Mouse (Mus musculus): ENCODE data around the gene Mettl7a3. TPM values are rescaled to one million over a fixed set of nuclear protein-coding genes. Genes with fewer than 3 reads are reported as not detected.
"Not testable (repeated sequence)": the region's sequence is repeated elsewhere in the genome, so short reads cannot be mapped to it uniquely, and the experiment has no call there.

The Mettl7a3 gene
- under 1 TPM in 1 of 2 experiments, not detected in 1; 0.35 TPM for total RNA-seq (2021)
- long read RNA-seq, experiment 1 = 0 reads
- long read RNA-seq, experiment 2 = 0 reads

DNA sequence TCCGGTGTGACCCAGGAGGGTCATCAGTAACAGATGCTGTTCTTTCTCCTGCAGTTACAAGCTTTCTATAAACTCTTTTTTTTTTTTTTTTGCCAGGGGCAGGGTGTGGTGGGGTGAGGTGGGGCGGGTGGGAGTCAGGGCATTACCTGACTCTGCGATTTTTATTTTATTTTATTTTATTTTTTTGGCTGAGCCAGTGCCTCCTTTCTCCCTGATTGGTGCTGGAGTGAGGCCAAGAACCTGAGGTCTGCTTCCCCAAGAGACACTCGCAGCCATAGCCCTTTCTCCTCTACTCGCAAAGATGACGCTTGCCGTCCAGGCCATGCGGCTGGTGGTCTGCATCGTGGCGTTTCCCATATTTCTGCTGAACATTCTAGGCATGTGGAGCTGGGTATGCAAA is at the start of gene Mettl7a3:
TSS of gene Mettl7a3 (plus strand) at position 301 of the 400 bp plus-strand sequence.
- DNase-seq (ENCODE audit: low spot score in 2 of 2) = no peak

- DNase-seq (ENCODE audit: low spot score in 2 of 2) = no peak
These were observed 45.7 kb upstream of the Mettl7a3 start for GRCm38 (mm10) chr15:100288980-100289379.

- no peak for DNase-seq (ENCODE audit: low spot score in 2 of 2)
These were observed 43.9 kb upstream of the Mettl7a3 start for GRCm38 (mm10) chr15:100290858-100291257.

- no peak for DNase-seq (ENCODE audit: low spot score in 2 of 2)
These were observed 42.4 kb upstream of the Mettl7a3 start for GRCm38 (mm10) chr15:100292326-100292725.

DNA sequence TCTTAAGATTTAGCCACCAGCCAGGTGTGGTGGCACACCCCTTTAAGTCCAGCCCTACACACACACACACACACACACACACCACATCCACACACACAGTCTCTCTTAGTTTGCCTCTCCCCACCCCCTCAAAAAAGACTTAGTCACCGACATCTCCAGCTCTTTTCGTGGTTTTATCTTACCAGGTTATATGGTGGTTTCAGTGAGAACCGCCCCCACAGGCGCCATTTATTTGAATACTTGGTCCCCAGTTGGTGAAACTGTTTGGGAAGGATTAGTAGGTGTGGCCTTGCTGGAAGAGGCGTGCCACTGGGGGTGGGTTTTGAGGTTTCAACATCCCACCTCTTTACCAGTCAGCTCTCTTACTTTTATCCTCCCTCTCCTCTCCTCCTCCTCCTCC is 36.9 kb upstream of the Mettl7a3 start:
- DNase-seq (ENCODE audit: low spot score in 2 of 2) = no peak

- DNase-seq (ENCODE audit: low spot score in 2 of 2) = no peak
These were observed 34.2 kb upstream of the Mettl7a3 start for GRCm38 (mm10) chr15:100300499-100300898.

- DNase-seq (ENCODE audit: low spot score in 2 of 2) = peak; percentile 18 to 54
These were observed 33.2 kb upstream of the Mettl7a3 start for GRCm38 (mm10) chr15:100301556-100301955.

- no peak for DNase-seq (ENCODE audit: low spot score in 2 of 2)
These were observed 31.2 kb upstream of the Mettl7a3 start for GRCm38 (mm10) chr15:100303428-100304018.

DNA sequence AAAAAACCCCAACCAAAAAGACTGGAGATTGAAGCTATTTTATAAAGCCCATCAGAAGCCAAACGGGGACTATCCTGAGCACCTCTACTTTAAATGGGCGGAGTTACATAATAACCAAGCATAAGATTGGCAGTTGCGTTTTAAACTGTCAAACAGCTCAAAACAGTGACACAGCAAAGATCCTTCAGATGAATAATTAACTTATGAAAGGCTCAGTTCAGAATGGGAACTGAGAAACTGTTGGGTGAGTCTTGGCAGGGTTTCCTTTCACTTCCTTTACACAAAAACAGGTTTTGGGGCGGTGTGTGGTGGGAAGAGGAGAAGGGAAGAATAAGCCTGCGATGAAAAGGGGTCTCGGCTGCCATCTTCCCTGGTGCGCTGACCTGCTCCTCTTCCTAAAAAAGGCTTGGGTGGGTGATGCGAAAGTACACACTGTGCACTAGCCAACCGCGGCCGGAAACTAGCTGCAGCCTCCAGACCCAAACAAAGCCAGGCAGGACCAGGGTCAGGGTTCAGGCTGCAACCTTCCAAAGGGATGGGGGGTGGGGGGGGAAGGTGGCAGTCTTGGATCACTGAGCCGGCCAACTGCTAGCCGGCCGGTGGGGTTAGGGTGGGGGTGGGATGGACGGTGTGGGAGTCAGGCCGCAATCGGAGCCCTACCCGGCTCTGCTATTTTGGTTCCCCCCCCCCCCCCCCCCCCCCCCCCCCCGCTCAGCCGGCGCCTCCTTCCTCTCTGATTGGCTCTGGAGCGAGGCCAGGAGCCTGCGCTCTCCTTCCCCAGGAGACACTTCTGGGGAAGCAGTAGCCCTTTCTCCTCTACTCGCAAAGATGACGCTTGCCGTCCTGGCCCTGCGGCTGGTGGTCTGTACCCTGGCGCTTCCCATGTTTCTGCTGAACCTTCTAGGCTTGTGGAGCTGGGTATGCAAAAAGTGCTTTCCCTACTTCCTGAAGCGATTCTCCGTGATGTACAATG is 30.4 kb upstream of the Mettl7a3 start, which contains the start of gene Mettl7a1:
TSS of gene Mettl7a1 (plus strand) at position 122 of the 973 bp plus-strand sequence.
- peak; percentile 85 for DNase-seq (ENCODE audit: low spot score in 2 of 2)

DNA sequence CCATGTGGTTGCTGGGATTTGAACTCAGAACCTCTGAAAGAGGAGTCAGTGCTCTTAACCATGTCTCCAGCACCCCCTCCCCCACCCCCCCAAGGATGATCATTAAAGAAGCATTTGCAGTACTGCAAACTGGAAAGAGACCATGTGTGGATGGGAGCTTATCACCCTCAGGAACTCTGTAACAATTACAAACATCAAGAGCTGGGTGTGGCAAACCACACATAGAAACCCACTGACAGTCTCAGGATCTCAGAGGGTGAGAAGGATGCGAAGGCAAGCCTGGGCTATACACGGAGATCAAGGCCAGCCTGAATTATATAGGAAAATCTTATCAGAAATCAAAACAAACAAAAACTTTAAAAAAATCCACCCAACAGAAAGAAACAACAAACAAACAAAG is 28.5 kb upstream of the Mettl7a3 start:
- DNase-seq (ENCODE audit: low spot score in 2 of 2) = no peak

- peak in 1 of 2 experiments; percentile 19 for DNase-seq (ENCODE audit: low spot score in 2 of 2)
These were observed 27.2 kb upstream of the Mettl7a3 start for GRCm38 (mm10) chr15:100307438-100308096.

DNA sequence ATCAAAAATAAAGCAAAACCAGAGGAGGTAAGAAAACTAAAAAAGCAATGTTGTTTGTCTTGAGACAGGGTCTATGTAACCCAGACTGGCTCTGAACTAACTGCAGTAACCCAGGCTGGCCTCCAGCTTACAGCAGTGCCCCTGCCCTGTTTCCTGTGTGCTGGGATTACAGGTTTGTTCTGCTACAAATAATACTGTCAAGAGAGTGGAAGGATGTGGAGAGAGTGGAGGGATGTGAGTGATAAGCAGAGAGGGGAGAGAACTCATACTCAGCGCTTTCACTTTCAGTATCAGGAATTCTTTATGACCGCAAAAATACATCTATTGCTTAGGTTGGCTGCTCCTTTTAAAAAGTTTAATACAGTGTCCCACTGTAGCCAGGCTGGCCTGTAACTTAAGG is 22.4 kb upstream of the Mettl7a3 start:
- DNase-seq (ENCODE audit: low spot score in 2 of 2) = no peak

GRCm38 (mm10) chr15:100314448-100315145 is 20.1 kb upstream of the Mettl7a3 start:
- DNase-seq (ENCODE audit: low spot score in 2 of 2) = no peak

DNA sequence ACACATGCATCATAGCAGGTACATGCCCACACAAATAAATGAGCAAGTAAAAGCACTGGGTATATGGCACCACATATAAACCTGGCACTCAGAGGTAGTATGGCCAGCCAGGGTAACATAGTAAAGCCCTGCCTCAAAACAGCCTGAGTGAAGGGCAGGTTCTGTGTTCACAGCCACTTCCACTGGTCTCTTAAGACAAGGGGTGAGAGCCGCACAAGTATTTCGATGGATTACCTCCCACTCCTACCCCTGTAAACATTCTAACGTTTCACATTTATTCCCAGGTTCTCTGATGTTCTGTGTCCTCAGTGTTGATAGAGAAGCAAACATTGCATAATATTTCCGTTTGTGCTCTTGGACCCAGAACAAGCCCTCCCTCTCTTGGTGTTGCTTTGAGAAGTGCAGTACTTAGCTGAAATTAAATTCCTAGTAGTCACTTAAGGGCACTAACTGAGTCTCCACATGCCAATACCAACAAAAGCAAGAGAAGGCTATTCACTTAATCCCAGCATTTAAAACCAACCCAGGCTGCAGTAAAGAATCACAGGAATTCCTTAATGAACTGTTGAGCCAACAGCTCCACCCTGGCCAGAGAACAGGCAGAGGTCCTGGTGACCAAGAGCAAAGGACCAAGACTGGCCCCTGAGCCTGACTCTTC is 16.6 kb upstream of the Mettl7a3 start:
- DNase-seq (ENCODE audit: low spot score in 2 of 2) = not testable (repeated sequence)

DNA sequence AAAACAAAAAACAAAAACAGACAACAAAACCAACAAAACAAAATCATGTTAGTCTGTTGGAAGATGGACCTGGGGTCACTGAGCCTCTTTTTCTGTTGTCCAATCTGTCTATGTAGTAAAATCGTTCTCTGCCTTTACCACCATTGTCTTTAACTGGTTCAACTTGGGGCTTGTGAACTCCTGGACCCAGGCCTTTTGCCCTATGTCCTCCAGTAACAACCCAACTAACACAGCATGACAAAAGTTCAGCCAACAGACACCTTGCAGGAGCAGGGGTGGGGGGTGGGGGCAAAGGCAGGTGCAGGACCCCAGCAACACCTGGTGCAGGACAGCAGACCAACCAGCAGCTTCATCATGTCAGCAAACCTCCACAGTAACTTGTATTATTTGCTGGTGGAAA is 14.8 kb upstream of the Mettl7a3 start:
- DNase-seq (ENCODE audit: low spot score in 2 of 2) = no peak

DNA sequence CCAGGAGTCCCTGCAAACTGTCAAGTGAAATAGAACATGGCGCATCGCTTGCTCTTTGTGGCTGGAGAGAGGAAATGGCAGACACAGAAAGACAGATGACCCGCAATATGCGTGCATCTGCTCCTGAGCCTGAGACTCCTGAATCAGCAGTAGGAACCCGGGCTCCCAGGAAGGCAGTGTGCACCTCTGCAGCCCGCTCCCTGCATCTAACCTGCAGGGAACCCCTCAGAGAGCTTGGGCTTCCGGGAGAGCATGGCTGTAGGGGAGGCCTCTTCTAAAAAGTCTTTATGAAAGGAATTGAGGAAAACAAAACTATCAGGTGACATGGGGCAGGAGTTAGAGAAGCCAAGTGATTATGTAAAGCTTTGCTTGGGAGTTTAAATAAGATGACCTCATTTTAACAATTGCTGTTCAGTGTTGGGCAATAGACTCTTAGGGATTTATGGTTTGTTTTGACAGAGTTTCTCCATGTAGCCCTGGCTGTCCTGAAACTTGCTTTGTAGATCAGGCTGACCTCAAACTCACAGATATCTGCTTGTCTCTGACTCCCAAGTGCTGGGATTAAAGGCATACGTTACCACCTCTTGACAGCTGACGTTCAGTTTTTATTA is 14.3 kb upstream of the Mettl7a3 start:
- no peak for DNase-seq (ENCODE audit: low spot score in 2 of 2)

GRCm38 (mm10) chr15:100321134-100321533 is 13.6 kb upstream of the Mettl7a3 start:
- no peak for DNase-seq (ENCODE audit: low spot score in 2 of 2)

- peak; percentile 27 to 32 for DNase-seq (ENCODE audit: low spot score in 2 of 2)
These were observed 10.6 kb upstream of the Mettl7a3 start for GRCm38 (mm10) chr15:100324021-100324591.

DNA sequence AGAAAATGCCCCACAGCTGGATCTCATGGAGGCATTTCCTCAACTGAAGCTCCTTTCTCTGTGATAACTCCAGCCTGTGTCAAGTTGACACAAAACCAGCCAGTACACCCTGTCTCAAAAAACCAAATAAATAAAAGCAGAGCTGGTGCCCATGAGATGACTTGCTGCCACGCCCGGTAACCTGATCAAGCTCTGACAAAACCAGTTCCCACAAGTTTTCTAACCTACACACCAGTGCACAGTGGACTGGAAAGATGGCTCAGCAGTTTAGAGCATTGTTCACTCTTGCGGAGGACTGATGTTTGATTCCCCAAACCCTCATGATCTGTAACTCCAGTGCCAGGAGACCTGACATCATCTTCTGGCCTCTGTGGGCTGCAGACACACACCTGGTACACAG is 9.5 kb upstream of the Mettl7a3 start:
- no peak for DNase-seq (ENCODE audit: low spot score in 2 of 2)

DNA sequence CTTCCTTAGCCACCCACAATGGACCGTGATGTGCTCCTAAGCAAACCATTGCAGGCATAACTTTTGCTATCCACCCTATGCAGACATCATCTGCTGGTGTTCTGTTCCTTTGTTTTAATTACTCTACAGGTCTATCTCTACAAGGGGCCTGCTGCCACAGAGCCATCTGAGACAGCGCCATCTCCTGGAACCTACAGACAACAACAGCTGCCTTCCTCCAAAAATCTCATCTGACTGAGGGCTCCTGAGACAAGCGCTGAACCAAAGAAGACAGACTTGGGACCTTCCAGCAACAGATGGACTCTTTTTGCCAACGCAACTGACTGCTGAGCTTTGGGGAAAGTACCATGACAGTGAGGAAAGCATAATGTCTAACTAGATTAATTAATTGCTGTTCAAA is 6.6 kb upstream of the Mettl7a3 start:
- DNase-seq (ENCODE audit: low spot score in 2 of 2) = not testable (repeated sequence)

Data from left cerebral cortex, adult 18-20 months (tissue).